Mouse (Mus musculus): Measurements from ENCODE around the gene Lkaaear1. TPM values are rescaled to one million over a fixed set of nuclear protein-coding genes. Genes with fewer than 3 reads are reported as not detected.

Gene Lkaaear1
- not detected for total RNA-seq (2022)

DNA sequence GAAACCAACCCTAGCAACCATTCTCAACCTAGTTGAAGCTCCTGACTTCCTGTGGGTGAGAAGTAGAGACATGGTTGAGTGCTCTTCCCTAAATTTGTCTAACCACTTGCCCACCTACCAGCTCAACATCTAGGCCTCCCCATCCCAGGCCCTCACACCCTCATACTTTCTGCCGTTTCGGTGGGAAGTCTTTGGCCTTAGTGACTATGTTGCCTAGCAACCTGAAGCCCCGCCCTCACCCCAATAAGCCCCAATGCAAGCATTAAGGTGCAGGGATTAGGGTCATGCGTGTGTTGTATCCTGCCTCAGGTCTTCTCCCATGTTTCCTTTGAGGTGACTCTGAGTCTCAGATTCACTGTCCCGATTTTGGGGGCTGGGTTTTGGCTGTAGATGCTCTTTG is at the start of gene Lkaaear1:
Gene Lkaaear1, minus strand, starts transcription at position 202 of the 400 bp plus-strand sequence.
- no peak for DNase-seq

DNA sequence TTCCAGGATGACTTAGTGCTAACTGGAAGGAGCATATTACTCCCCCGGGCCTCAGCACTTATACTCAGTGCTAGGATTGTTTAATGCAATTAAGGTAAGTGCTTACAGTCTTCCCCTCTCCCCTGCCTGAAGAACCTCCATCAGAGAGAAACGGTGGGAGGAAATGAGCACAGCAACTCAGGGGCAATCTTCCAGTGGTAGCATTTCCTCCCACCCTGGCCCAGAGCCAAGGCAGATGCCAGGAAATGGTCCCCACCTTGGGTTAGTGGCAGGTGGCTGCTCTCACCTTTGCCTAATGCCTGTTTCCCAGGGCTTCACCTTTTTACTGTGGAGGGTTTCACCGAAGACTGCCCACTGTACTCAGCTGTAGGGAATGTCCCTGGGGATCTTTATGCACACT is 31.8 kb upstream of the Lkaaear1 start:
- DNase-seq = no peak

GRCm38 (mm10) chr2:181727659-181728262 is 29.5 kb upstream of the Lkaaear1 start:
- DNase-seq = no peak

DNA sequence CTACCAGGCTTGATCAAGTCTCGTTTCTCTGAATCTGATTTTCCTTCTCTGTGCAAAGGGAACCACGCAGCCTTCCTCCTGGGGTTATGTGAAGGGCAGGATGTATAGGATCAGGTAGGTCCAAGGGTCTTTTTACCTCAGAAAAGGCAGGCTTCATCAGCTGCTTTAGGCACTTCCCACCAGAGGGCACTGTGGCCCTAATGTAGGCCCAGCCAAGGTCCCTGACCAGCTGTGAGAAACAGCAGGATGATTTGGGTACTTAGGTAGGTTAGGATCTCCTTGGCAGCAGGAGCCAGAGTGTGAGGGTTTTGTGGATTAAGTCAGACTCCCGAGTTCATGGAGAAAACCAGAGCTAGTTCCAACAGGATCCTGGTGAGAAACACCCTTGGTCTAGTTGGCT is 24.0 kb upstream of the Lkaaear1 start:
- no peak for DNase-seq

DNA sequence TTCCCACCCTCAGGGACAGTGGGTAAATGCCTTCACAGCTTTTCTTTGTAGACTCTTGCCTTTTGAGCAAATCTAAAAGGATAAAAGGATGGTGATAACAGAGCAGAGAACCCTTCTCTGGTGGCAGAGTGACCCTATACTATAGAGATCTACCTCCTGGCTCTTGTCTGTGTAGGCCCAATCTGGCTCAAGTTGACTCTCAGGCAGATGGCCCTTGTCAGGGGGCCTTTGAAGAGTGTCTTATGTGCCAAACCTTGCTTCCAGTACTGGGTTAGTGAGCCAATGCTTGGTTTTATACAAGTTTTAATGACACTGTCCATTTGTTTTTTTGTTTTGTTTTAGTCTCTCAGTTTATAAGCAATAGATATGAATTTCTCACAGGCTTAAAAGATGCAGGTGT is 23.0 kb upstream of the Lkaaear1 start:
- DNase-seq = no peak

GRCm38 (mm10) chr2:181720061-181720460 is 21.8 kb upstream of the Lkaaear1 start:
- DNase-seq = no peak

GRCm38 (mm10) chr2:181716991-181717390 is 18.7 kb upstream of the Lkaaear1 start:
- DNase-seq = no peak

GRCm38 (mm10) chr2:181715382-181715781 is 17.1 kb upstream of the Lkaaear1 start:
- DNase-seq = no peak

DNA sequence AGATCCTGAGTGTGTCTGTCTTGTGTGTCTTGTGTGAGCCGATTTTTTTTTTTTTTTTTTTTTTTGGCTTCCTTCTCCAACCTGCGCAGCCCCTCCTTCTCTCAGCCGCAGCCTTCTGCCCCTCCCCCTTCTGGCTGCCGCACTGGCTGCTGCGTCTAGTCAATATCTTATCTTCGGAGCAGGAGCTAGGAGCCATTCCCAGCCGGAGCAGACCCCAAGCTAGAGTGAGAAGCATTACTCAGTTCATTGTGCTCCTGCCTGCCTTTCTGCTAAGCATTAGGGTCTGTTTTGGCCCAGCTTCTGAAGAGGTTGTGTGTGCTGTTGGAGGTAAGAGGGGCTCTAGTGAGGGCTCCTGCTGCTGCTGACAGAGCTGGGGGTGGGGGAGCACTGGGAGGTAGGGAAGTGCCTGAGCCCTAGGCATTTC is 16.7 kb upstream of the Lkaaear1 start, which contains the start of gene Oprl1:
Gene Oprl1, plus strand, starts transcription at position 114 of the 424 bp plus-strand sequence.
- no peak for DNase-seq

DNA sequence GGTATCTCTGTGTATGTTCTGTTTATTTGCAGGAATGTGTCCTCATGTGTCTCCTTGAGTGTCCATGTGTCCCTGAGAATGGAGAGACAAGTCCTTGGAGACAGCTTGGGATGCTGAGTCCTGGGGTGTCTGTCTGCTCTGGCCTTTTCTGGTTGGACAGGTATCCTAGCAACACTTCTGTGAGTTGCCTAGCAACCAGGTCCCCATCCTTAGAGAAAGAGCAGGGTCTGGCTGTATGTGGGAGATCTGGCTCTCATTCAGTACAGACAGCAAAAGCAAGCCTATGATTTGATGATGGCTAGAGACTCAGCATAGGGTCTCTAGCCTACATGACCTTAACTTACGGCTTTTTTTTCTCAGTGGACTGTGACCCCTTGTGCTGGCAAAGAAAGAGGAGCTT is 15.5 kb upstream of the Lkaaear1 start:
- no peak for DNase-seq

GRCm38 (mm10) chr2:181706668-181707067 is 8.4 kb upstream of the Lkaaear1 start:
- no peak for DNase-seq

- DNase-seq = no peak
Measured at GRCm38 (mm10) chr2:181696801-181697420, 1.3 kb downstream of the Lkaaear1 start.

- no peak for DNase-seq
Measured at GRCm38 (mm10) chr2:181695776-181696175, 2.5 kb downstream of the Lkaaear1 start.

DNA sequence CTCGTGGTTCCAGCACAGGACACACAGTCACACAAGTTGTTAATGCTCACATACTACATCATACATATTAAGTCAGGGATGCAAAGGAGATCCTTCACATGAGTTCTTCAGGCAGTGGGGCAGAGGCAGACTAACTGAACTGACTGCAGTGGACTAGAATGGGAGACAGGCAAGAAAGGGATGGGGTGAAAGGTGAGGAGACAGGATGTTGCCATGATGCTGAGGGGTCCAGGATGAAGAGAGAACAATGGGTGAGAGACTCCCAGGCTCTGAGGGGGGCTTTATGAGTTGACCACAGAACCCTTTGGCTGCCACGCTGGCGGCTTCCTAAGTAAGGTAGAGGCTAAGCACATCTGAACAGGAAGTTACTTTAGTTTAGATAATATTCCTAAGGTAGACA is 3.7 kb downstream of the Lkaaear1 start:
- DNase-seq = no peak

GRCm38 (mm10) chr2:181693339-181694280 is 4.6 kb downstream of the Lkaaear1 start, which contains the start of gene Rgs19:
Rgs19 (minus strand) TSS chr2:181693977.
- DNase-seq = peak; percentile 81

- no peak for DNase-seq
Measured at GRCm38 (mm10) chr2:181692304-181692703, 5.9 kb downstream of the Lkaaear1 start.

DNA sequence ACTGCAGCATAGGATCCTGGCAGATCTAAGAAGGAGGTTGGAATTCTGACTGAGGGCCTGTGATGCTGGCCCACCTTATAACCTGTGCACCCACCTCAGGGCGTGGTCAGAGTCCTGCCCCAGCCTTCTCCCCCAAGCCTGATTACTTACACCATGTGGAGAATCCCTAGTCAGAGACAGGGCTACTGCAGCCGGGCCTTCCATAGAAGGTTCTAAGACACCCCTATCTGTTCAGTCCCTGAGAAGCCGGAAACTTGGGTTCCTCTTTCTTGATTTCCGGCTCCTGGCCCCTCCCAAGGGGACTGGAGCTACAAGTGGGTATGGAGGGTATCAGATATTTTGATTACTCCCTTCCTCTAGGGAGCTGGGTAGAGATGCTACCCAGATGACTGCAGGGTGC is 6.7 kb downstream of the Lkaaear1 start:
- DNase-seq = no peak

DNA sequence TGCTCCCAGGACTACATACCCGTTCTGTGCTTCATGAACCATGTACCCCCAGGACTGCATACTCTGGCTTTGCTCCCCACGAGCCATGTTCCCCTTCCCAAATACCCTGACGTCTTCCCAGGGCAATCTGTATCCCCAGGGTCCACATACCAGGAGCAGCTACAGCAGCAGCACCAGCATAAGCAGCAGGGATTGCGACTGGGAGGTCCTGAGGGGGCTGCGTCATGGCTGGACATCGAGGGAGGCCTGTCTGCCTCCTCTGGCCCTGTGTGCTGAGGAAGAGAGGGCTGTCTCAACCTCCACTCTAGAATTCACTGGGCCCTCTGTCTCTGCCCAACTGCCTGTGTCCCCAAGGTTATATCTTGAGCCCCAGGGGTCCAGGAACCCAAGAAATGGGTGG is 7.2 kb downstream of the Lkaaear1 start:
- no peak for DNase-seq

DNA sequence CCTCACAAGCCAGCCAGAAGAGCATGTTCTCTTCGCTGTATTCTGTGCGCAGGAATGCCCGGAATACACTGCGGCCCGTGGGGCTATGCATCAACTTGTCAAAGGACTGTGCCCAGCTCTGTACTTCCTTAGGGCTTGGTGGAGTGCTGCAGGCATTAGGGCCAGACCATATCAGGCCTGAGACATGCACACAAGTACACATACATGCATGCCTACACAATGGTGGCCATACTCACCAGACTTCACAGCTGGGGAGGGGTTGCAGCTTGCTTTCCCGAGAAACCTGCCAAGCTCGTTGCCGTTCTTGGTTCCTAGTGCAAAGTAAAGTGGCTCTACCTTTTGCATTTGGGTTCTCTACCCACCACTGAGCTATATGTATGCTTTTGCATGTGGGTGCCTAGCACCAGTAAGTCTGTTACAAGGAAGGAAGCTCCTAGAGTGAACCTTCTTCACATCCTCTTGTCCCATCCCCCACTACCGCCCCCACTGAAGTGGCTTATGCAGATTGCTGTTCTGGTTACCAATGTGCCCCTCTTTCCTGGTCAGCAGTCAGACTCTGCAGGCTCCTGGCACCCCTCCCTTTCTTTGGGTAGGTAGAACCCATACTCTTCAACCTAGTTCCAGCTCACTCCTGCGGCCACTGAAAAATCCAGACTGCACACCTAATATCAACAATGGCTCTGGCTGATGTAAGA is 8.6 kb downstream of the Lkaaear1 start:
- no peak for DNase-seq

GRCm38 (mm10) chr2:181687586-181687985 is 10.7 kb downstream of the Lkaaear1 start:
- no peak for DNase-seq

DNA sequence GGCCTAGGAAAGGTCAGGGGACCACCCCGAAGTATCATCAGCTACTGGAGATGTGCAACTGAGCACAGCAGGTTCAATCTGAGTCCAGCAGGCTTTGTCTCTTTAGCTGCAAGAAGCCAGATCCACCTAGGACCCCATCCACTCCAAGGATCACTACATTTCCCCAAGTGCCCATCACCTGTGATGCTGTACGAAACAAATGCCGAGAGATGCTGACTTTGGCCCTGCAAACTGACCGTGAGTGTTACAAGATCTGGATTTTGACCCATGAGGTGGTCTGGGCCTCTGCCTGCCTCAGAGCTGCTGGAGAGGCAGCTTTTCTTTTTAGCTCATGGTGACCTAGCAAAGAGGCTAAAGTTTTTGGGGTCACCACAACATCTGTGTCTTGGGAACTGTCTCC is 12.6 kb downstream of the Lkaaear1 start:
- no peak for DNase-seq

GRCm38 (mm10) chr2:181684713-181685112 is 13.5 kb downstream of the Lkaaear1 start:
- no peak for DNase-seq

- no peak for DNase-seq
Measured at GRCm38 (mm10) chr2:181683381-181683780, 14.9 kb downstream of the Lkaaear1 start.
